Mouse (Mus musculus): ENCODE measurements around the gene Aqp7.

DNA sequence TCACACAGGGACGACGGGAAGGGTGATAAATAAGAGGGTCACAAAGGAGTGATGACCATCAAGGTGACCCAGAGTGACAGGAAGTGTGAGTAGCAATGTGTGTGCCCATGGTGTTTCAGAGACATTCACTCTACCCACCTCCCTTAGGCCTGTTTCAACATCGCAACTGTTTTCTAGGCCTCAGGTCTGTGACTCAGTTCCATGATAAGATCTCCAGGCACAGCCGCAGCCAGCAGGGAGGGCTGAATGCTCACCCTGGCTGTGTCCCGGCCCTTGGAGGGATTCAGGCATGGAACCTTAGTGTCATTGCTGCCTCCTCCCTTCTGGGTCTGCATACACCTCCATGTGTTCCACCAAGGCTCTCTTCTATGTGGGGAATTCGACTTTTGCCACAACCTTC, 30.8 kb upstream of the Aqp7 start:
- TF ChIP-seq MAX (IDR thresholded peaks at IDR 0.05) (no peak), CTCF (IDR thresholded peaks at IDR 0.05; ENCODE audit: control insufficient read depth, insufficient read depth, insufficient read length) (no peak), USF1 (IDR thresholded peaks at IDR 0.05; ENCODE audit: low read depth) (no peak), MYOD1 (IDR thresholded peaks at IDR 0.05; ENCODE audit: control insufficient read depth, insufficient read length, low read depth) (no peak), CEBPB (IDR thresholded peaks at IDR 0.05; ENCODE audit: low read depth) (no peak), FOSL1 (IDR thresholded peaks at IDR 0.05; ENCODE audit: insufficient read depth, low read length, poor library complexity, severe bottlenecking) (no peak)
